Mouse (Mus musculus) spleen, adult 2 months (tissue): ENCODE data around the gene Sp9.

Source experiments
- CTCF ChIP-seq: fragments of 200-500 bp; IDR thresholded peaks from 2 replicates; pipeline ENCODE4 v1.5.1; 2011; ENCODE audit warnings: mild to moderate bottlenecking, inconsistent platforms; ENCODE audit not compliant: insufficient read depth, insufficient read length, insufficient replicate concordance; ENCODE audit errors: extremely low read depth
- POLR2A ChIP-seq: fragments of 200-500 bp; IDR thresholded peaks from 2 replicates; pipeline ENCODE4 v1.6.1; 2011; ENCODE audit warnings: low read depth, low read length, inconsistent platforms

DNA sequence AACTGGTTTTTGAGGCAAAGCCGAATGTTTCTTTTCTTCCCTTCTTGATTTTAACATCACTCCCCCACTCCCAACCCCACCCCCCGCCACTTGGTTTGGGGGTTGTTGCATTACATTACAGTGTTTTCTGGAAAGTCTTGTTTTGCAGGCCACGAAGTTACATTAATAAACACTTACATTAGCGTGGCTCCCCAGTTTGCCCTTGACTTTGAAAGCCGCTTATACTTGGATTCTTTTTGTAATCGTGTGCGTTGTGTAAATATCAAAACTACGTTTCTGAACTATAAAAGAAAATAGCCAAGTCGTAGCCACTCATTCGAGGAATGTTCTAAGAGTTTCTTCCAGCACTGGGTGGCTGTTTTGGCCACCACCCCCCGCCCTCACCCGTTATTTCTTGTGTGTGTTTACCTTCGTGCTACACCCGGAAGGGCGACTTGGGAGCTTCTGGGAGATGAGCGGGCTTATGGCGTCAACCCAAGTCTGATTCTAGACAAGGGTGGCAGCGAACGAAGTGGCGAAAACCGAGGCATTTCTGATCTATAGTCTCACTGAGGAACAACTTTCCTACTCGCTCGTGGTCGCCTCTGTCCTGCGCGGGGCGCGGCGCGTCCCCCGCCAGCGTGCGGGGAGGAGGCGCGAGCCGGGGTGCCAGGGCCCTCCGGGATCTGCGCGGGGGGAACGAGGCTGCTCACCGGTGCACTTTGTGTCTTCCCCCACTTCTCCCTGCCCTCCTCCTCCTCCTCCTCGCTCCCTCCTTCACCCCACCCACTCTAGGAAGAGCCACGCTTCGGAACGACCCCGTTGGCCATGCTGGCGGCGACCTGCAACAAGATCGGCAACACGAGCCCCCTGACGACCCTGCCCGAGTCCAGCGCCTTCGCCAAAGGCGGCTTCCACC, 875 bp downstream of the Sp9 start:
- TF ChIP-seq POLR2A (no peak), CTCF (no peak)
